Mouse (Mus musculus) myocyte (in vitro differentiated cells): ENCODE measurements around the gene Pygm. TPM values are rescaled to one million over a fixed set of nuclear protein-coding genes. Genes with fewer than 3 reads are reported as not detected.
A peak's percentile ranks its signal among the peaks of the same experiment; 100 is the strongest.

ENCODE experiments used
- H3K27me3 ChIP-seq: one replicate; pipeline ENCODE4 v1.6.1; 2011; ENCODE audit not compliant: control insufficient read depth, insufficient read depth, insufficient read length
- H3K36me3 ChIP-seq: one replicate; pipeline ENCODE4 v1.6.1; 2011; ENCODE audit not compliant: control insufficient read depth, insufficient read depth
- H3K4me2 ChIP-seq: one replicate; pipeline ENCODE4 v1.6.1; 2011; ENCODE audit warnings: low read depth, control low read depth
- H3K4me3 ChIP-seq: one replicate; pipeline ENCODE4 v1.5.1; 2011; ENCODE audit warnings: mild to moderate bottlenecking, control low read depth, moderate library complexity
- H3K79me2 ChIP-seq: one replicate; pipeline ENCODE4 v1.6.1; 2011; ENCODE audit not compliant: control insufficient read depth, insufficient read depth
- H3ac ChIP-seq: one replicate; pipeline ENCODE4 v1.6.1; 2011; ENCODE audit not compliant: control insufficient read depth, insufficient read length
- CEBPB ChIP-seq: IDR thresholded peaks from 2 replicates; pipeline ENCODE4 v1.6.1; 2011; ENCODE audit warnings: mild to moderate bottlenecking, moderate library complexity; ENCODE audit not compliant: poor library complexity, insufficient read depth, severe bottlenecking
- E2F4 ChIP-seq: IDR thresholded peaks from one replicate; pipeline ENCODE4 v1.6.1; 2011; ENCODE audit warnings: mild to moderate bottlenecking, control low read depth, moderate library complexity; ENCODE audit not compliant: insufficient read depth
- MAX ChIP-seq: IDR thresholded peaks from one replicate; pipeline ENCODE4 v1.6.1; 2011; ENCODE audit warnings: low read depth, mild to moderate bottlenecking, control low read depth
- MYOD1 ChIP-seq, 3 experiments: IDR thresholded peaks; one replicate each; pipeline ENCODE4 v1.6.1; 2011; ENCODE audit warnings: control low read depth in 2 of 3, low read depth in 2 of 3, mild to moderate bottlenecking in 2 of 3, moderate library complexity in 1 of 3; ENCODE audit not compliant: insufficient read length in 2 of 3, control insufficient read depth in 1 of 3
- MYOG ChIP-seq, 3 experiments: IDR thresholded peaks; one replicate each; pipeline ENCODE4 v1.6.1; 2011; ENCODE audit warnings: control low read depth in 2 of 3, low read depth in 2 of 3, mild to moderate bottlenecking in 2 of 3; ENCODE audit not compliant: insufficient read length in 2 of 3, control insufficient read depth in 1 of 3, insufficient read depth in 1 of 3
- POLR2A ChIP-seq: IDR thresholded peaks from one replicate; pipeline ENCODE4 v1.6.1; 2011; ENCODE audit warnings: low read depth, mild to moderate bottlenecking, control low read depth, moderate library complexity; ENCODE audit not compliant: insufficient read length
- POLR2AphosphoS2 ChIP-seq: IDR thresholded peaks from one replicate; pipeline ENCODE4 v1.6.1; 2011; ENCODE audit warnings: low read depth, control low read depth; ENCODE audit not compliant: insufficient read length
- REST ChIP-seq: IDR thresholded peaks from one replicate; pipeline ENCODE4 v1.6.1; 2011; ENCODE audit warnings: mild to moderate bottlenecking, control low read depth, moderate library complexity; ENCODE audit not compliant: insufficient read depth, insufficient read length
- SRF ChIP-seq: IDR thresholded peaks from one replicate; pipeline ENCODE4 v1.6.1; 2011; ENCODE audit warnings: low read depth; ENCODE audit not compliant: control insufficient read depth, insufficient read length
- TCF12 ChIP-seq: IDR thresholded peaks from one replicate; pipeline ENCODE4 v1.6.1; 2011; ENCODE audit warnings: mild to moderate bottlenecking, control low read depth; ENCODE audit not compliant: poor library complexity, insufficient read depth, severe bottlenecking
- TCF3 ChIP-seq: IDR thresholded peaks from one replicate; pipeline ENCODE4 v1.6.1; 2011; ENCODE audit warnings: low read depth, control low read depth; ENCODE audit not compliant: insufficient read length
- USF1 ChIP-seq: IDR thresholded peaks from one replicate; pipeline ENCODE4 v1.6.1; 2011; ENCODE audit warnings: low read depth, mild to moderate bottlenecking, control low read depth, moderate library complexity
- polyA plus RNA-seq: library from polyadenylated mRNA; unstranded; fragments of >200 nt; fragmentation: generic; extraction: Trizol; gene quantifications from one replicate; pipeline ENCODE4 v1.2.1, GENCODE M21; 2012; ENCODE audit warnings: missing spikeins

Pygm gene
- polyA plus RNA-seq, 1 experiment: 232 TPM

- peaks cover 21% of the 10 kb centered on the region for H3K36me3 ChIP-seq
- H3ac ChIP-seq: no peak overlapping the region
- H3K79me2 ChIP-seq: no peaks in the 10 kb centered on the region
- H3K27me3 ChIP-seq: no peaks in the 10 kb centered on the region
- no peak overlapping the region for H3K4me2 ChIP-seq
- H3K4me3 ChIP-seq: peak overlapping the region; percentile 22
- TF ChIP-seq CEBPB (no peak), TCF3 (no peak), TCF12 (no peak)
These were observed 41.8 kb upstream of the Pygm start for GRCm38 (mm10) chr19:6342276-6342933.

DNA sequence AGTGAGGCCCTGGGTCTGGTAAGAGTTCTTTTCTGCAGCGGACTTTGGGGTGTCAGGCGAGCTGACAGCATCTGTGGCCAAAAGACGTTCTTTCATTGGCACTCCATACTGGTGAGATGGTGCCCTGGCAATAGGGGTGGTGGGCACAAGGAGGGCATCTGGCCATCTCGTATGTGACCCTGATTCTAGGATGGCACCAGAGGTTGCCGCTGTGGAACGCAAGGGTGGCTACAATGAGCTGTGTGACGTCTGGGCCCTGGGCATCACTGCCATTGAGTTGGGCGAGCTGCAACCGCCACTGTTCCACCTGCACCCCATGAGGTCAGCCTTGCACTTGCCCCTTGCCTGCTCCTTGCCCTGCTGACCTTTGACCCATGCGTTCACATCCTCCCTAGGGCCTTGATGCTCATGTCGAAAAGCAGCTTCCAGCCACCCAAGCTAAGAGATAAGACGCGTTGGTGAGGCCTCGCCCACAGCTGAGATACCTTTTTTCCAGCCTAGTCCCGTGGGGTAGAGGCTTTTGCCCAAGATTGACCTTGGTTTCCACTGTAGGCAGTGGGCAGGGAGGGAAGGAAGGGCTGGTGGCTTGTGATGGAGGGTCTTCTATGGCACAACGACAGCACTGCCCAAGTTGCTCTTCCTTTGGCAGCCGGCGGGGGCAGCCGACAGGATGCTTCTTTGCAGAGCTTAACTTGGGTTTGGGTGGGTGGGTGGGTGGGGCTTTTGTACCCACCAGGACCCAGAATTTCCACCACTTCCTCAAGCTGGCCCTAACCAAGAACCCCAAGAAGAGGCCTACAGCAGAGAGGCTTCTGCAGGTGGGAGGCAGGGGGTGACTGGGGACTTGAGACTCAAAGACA is 40.9 kb upstream of the Pygm start:
- Histone ChIP-seq H3K4me2 (no peak overlapping the region), H3ac (no peak overlapping the region), H3K36me3 (peaks cover 14% of the 10 kb centered on the region), H3K4me3 (no peak overlapping the region), H3K27me3 (no peaks in the 10 kb centered on the region), H3K79me2 (no peaks in the 10 kb centered on the region)
- TF ChIP-seq REST (no peak), SRF (no peak), CEBPB (no peak), POLR2A (no peak), E2F4 (no peak), MYOG (IDR thresholded peaks at IDR 0.05; ENCODE audit: control insufficient read depth in 1 of 3, insufficient read depth in 1 of 3, insufficient read length in 2 of 3, low read depth in 2 of 3) (no peak), MYOD1 (IDR thresholded peaks at IDR 0.05; ENCODE audit: control insufficient read depth in 1 of 3, insufficient read length in 2 of 3, low read depth in 2 of 3) (no peak), TCF3 (no peak), TCF12 (no peak), USF1 (no peak), MAX (no peak), POLR2AphosphoS2 (no peak)

DNA sequence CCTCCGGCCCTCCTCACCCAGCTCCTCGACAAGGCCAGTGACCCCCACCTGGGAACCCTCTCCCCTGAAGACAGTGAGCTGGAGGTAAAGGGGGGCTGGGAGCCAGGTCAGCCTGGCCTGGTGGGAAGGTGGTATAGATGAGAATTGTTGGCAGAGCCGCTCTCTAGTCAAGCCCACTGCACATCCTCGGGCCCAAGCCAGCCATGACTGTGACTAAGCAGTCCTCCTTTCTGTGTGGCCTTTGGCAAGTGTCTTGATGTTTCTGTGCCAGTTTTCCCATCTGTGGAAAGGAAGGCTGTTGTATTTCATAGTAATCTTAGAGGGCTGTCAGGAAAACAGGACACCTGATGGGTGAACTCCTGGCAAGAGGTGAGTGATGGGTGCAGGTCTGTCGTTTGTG is 40.2 kb upstream of the Pygm start:
- Histone ChIP-seq H3K4me2 (no peak overlapping the region), H3K27me3 (no peaks in the 10 kb centered on the region), H3K36me3 (peaks cover 7% of the 10 kb centered on the region), H3K4me3 (no peak overlapping the region), H3ac (no peak overlapping the region), H3K79me2 (no peaks in the 10 kb centered on the region)
- TF ChIP-seq TCF3 (no peak), POLR2AphosphoS2 (no peak), CEBPB (no peak), POLR2A (no peak), REST (no peak), MAX (no peak), USF1 (no peak), E2F4 (no peak), TCF12 (no peak), MYOG (IDR thresholded peaks at IDR 0.05; ENCODE audit: control insufficient read depth in 1 of 3, insufficient read depth in 1 of 3, insufficient read length in 2 of 3, low read depth in 2 of 3) (no peak), SRF (no peak), MYOD1 (IDR thresholded peaks at IDR 0.05; ENCODE audit: control insufficient read depth in 1 of 3, insufficient read length in 2 of 3, low read depth in 2 of 3) (no peak)

GRCm38 (mm10) chr19:6346023-6346422 is 38.2 kb upstream of the Pygm start:
- no peaks in the 10 kb centered on the region for H3K79me2 ChIP-seq
- H3K4me2 ChIP-seq: no peak overlapping the region
- H3K27me3 ChIP-seq: no peaks in the 10 kb centered on the region
- H3K4me3 ChIP-seq: no peak overlapping the region
- no peaks in the 10 kb centered on the region for H3K36me3 ChIP-seq
- no peak overlapping the region for H3ac ChIP-seq
- no peak for TF ChIP-seq REST
- TF ChIP-seq POLR2A: no peak
- no peak for TF ChIP-seq POLR2AphosphoS2
- no peak for TF ChIP-seq CEBPB
- no peak for TF ChIP-seq TCF3
- no peak for TF ChIP-seq MAX
- TF ChIP-seq E2F4: no peak
- no peak for TF ChIP-seq SRF
- no peak for TF ChIP-seq MYOG (IDR thresholded peaks at IDR 0.05; ENCODE audit: control insufficient read depth in 1 of 3, insufficient read depth in 1 of 3, insufficient read length in 2 of 3, low read depth in 2 of 3)
- TF ChIP-seq USF1: no peak
- TF ChIP-seq MYOD1 (IDR thresholded peaks at IDR 0.05; ENCODE audit: control insufficient read depth in 1 of 3, insufficient read length in 2 of 3, low read depth in 2 of 3): no peak
- no peak for TF ChIP-seq TCF12
